In the genomic region with DNA sequence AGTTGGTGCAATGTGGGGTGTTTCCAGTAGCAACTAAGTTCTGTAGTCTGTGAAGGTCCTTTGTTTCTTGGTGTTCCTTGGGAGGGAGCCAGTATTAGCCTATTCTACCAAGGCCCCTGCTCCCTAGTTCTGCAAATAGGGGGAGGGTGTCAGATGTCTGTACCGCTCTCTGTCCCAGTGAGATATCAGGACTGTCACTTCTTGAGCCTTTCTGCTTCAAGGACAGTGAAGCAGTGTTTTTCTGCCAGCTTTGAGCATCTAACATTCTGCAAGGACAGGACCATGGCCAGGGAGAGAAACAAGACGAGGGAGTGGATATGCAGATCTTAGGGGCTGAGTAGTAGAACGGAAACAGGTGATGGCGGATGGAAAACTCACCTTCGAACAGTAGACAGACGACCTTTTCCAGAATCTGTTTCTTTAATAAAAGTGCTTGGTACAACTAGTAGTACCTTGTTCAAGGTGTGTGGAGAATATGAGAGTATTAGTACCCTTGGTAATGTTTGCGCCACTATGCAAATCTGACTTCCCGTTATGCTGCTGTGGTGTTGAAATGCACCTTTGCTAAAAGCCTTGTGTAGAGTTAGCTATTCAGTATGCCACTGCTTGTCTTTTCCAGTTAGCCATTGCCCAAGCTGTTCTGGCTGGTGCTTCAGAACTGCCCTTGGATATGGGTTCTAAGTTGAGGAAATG, we compare ENCODE assay signal across 8 mouse cellular contexts. TPM values are rescaled to one million over a fixed set of nuclear protein-coding genes. Genes with fewer than 3 reads are reported as not detected.
DNase-seq lines count a peak whose midpoint lies in the region; ATAC-seq and TF ChIP-seq lines count a peak whose summit lies in the region.

No protein-coding gene starts in this region.

- ATAC-seq in hindbrain, embryonic 13.5 days (ENCODE audit: low FRiP score): no peak
- no peak for ATAC-seq in midbrain, embryonic 15.5 days (replicated peaks)

- H3K27me3 ChIP-seq in kidney, adult 2 months (replicated peaks; ENCODE audit: control insufficient read depth, insufficient read depth, low read length): no peaks in the 10 kb centered on the region
- H3K27me3 ChIP-seq in hindbrain, embryonic 13.5 days: no peaks in the 10 kb centered on the region
- H3K27me3 ChIP-seq in midbrain, embryonic 15.5 days (replicated peaks): no peaks in the 10 kb centered on the region

- peaks cover 7% of the 10 kb centered on the region; the same call in 1 of the 2 replicates for H3K4me1 ChIP-seq in kidney, adult 2 months (ENCODE audit: control insufficient read depth, insufficient read depth, low read length)
- peaks cover 80% of the 10 kb centered on the region for H3K4me1 ChIP-seq in hindbrain, embryonic 13.5 days (replicated peaks)
- H3K4me1 ChIP-seq in midbrain, embryonic 15.5 days: peaks cover 80% of the 10 kb centered on the region

- H3K36me3 ChIP-seq in kidney, adult 2 months (ENCODE audit: control insufficient read depth, insufficient read depth, low read length): no peaks in the 10 kb centered on the region
- H3K36me3 ChIP-seq in hindbrain, embryonic 13.5 days: peaks cover 65% of the 10 kb centered on the region
- H3K36me3 ChIP-seq in midbrain, embryonic 15.5 days (replicated peaks): peaks cover 19% of the 10 kb centered on the region

- 61% methylated on average over 8 of the region's 8 CpGs for WGBS in kidney, adult 2 months
- WGBS in hindbrain, embryonic 13.5 days: 62% methylated on average over 8 of the region's 8 CpGs
- 44% methylated on average over 8 of the region's 8 CpGs for WGBS in midbrain, embryonic 15.5 days

- H3K4me3 ChIP-seq in kidney, adult 2 months (ENCODE audit: insufficient read depth, low read depth, low read length): 0 out of 2 replicates have a peak overlapping the region, but pooled peaks have one; percentile 5
- H3K4me3 ChIP-seq in hindbrain, embryonic 13.5 days: peak overlapping the region; percentile 90
- H3K4me3 ChIP-seq in midbrain, embryonic 15.5 days: peak overlapping the region; percentile 89

- no peak overlapping the region for H3K27ac ChIP-seq in kidney, adult 2 months (ENCODE audit: insufficient read depth, low read depth, low read length)
- H3K27ac ChIP-seq in hindbrain, embryonic 13.5 days: peak overlapping the region; percentile 56
- no peak overlapping the region; the same call in 1 of the 2 replicates for H3K27ac ChIP-seq in midbrain, embryonic 15.5 days

- peak overlapping the region; percentile 98 for H3K9ac ChIP-seq in hindbrain, embryonic 13.5 days
- peak overlapping the region; percentile 58 for H3K9ac ChIP-seq in midbrain, embryonic 15.5 days

- DNase-seq in kidney, adult 2 months: no peak
- no peak for DNase-seq in kidney, postnatal 10 days
- DNase-seq in MN1 (ENCODE audit: low spot score): peak; percentile 12
- no peak for DNase-seq in adrenal gland, adult 2 months
- DNase-seq in right cerebral cortex, postnatal 14 days: no peak
- no peak for DNase-seq in urinary bladder, postnatal 25 days (ENCODE audit: low spot score)

- TF ChIP-seq POLR2A in kidney, adult 2 months (IDR thresholded peaks at IDR 0.05; ENCODE audit: low read depth, low read length): no peak

- no peaks in the 10 kb centered on the region for H3K9me3 ChIP-seq in hindbrain, embryonic 13.5 days
- H3K9me3 ChIP-seq in midbrain, embryonic 15.5 days: no peaks in the 10 kb centered on the region

- H3K4me2 ChIP-seq in hindbrain, embryonic 13.5 days: peak overlapping the region; percentile 96
- peak overlapping the region; percentile 89 for H3K4me2 ChIP-seq in midbrain, embryonic 15.5 days

- TF ChIP-seq CTCF in kidney, adult 2 months (conservative IDR thresholded peaks at IDR 0.05; ENCODE audit: insufficient read depth, insufficient read length, low read depth, low read length): no peak

RNA-seq across cellular contexts. Expression of a gene that starts 3.7 kb away (rescaled TPM):
- polyA plus RNA-seq in kidney, adult 2 months (2012; rRNA removed): 61.3 and 63.9 TPM in 2 replicates
- 246 and 249 TPM in 2 replicates for polyA plus RNA-seq in hindbrain, embryonic 13.5 days (2015; fragmentation: Nextera tagmentation; extraction: Ambion mirVana)
- polyA plus RNA-seq in midbrain, embryonic 15.5 days (2015; fragmentation: Nextera tagmentation; extraction: Ambion mirVana): 251 and 253 TPM in 2 replicates
- 1,000 to 10,000 TPM in 1 of 2 experiments, 100 to 1,000 TPM in 1; 845 to 1,065 TPM for total RNA-seq in adrenal gland, adult 2 months (2021)
- polyA plus RNA-seq in adrenal gland, adult 2 months (2012; rRNA removed): 432 and 748 TPM in 2 replicates

RNA-seq across cellular contexts. Expression of a gene that starts 35.7 kb away (rescaled TPM):
- 0.23 and 0.26 TPM in 2 replicates for polyA plus RNA-seq in kidney, adult 2 months (2012; rRNA removed)
- 0.09 and 0.19 TPM in 2 replicates for polyA plus RNA-seq in hindbrain, embryonic 13.5 days (2015; fragmentation: Nextera tagmentation; extraction: Ambion mirVana)
- polyA plus RNA-seq in midbrain, embryonic 15.5 days (2015; fragmentation: Nextera tagmentation; extraction: Ambion mirVana): 0.08 and 0.13 TPM in 2 replicates
- total RNA-seq in adrenal gland, adult 2 months (2021): 1 to 10 TPM; 5.4 to 9.3 TPM
- polyA plus RNA-seq in adrenal gland, adult 2 months (2012; rRNA removed): 0.19 and 0.29 TPM in 2 replicates

Comparison
In these comparisons a context has a peak if more than half of its experiments do, and no peak if none do; other contexts are left out.
1. H3K4me3 ChIP-seq: peak in every context shown above with its lines; median percentile 90 in hindbrain, embryonic 13.5 days; 89 in midbrain, embryonic 15.5 days; 5 in kidney, adult 2 months.